In the genomic region with DNA sequence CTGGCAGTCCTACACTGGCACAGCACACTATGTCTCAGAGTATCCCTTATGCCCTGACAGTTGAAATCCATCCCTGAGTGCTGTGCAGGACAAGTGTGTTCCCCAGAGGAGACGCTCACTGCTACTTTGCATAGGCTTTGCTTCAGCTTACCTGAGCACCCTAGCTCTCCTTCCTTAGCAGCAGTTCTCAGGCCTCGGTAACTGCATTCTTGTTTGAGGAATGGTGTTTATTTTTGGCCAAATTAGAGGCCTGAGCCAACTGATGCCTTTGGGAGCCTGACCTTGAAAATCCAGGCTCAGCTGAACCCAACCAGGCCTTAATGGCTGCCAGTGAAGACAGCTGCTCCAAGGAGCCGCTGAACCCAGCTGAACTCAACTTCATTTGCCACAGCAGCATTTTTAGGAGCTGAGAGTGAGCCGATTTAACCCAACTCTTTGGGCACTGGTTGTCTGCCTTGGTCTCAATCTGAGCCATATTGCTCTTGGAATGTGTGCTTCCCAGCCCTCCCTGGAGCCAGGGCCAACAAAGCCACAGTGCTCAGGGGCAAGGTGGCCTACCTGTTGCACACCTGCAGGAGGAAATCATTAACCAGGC, we compare ENCODE assay signal across 8 mouse cellular contexts. TPM values are rescaled to one million over a fixed set of nuclear protein-coding genes. Genes with fewer than 3 reads are reported as not detected.
DNase-seq lines count a peak whose midpoint lies in the region; ATAC-seq and TF ChIP-seq lines count a peak whose summit lies in the region.

No protein-coding gene starts in this region.

- no peak overlapping the region for H3K9ac ChIP-seq in hindbrain, embryonic 11.5 days (ENCODE audit: low read depth, low read length)
- H3K9ac ChIP-seq in neural tube, embryonic 11.5 days (ENCODE audit: low read length), result no peak overlapping the region
- peak overlapping the region; percentile 33; the same call in 1 of the 2 replicates for H3K9ac ChIP-seq in hindbrain, embryonic 16.5 days (ENCODE audit: low read depth, low read length)
- H3K9ac ChIP-seq in stomach, postnatal 0 days (ENCODE audit: low read length), result peak overlapping the region; percentile 38

- H3K4me2 ChIP-seq in hindbrain, embryonic 11.5 days (replicated peaks; ENCODE audit: low read depth, low read length), result no peak overlapping the region
- H3K4me2 ChIP-seq in neural tube, embryonic 11.5 days (ENCODE audit: low read depth), result no peak overlapping the region
- no peak overlapping the region for H3K4me2 ChIP-seq in hindbrain, embryonic 16.5 days (ENCODE audit: low read length)
- H3K4me2 ChIP-seq in stomach, postnatal 0 days (replicated peaks; ENCODE audit: low read depth), result peak overlapping the region; percentile 98

- no peaks in the 10 kb centered on the region for H3K9me3 ChIP-seq in hindbrain, embryonic 11.5 days (ENCODE audit: control insufficient read depth, low read length)
- no peaks in the 10 kb centered on the region for H3K9me3 ChIP-seq in hindbrain, embryonic 10.5 days
- H3K9me3 ChIP-seq in neural tube, embryonic 11.5 days (ENCODE audit: control insufficient read depth, low read length), result no peaks in the 10 kb centered on the region
- no peaks in the 10 kb centered on the region for H3K9me3 ChIP-seq in hindbrain, embryonic 16.5 days (ENCODE audit: control insufficient read depth, low read length)
- no peaks in the 10 kb centered on the region for H3K9me3 ChIP-seq in stomach, postnatal 0 days (ENCODE audit: control insufficient read depth, low read length)

- no peaks in the 10 kb centered on the region for H3K4me1 ChIP-seq in hindbrain, embryonic 11.5 days (replicated peaks; ENCODE audit: control insufficient read depth, insufficient read depth, low read length)
- H3K4me1 ChIP-seq in hindbrain, embryonic 10.5 days (replicated peaks), result peaks cover 35% of the 10 kb centered on the region
- H3K4me1 ChIP-seq in neural tube, embryonic 11.5 days (ENCODE audit: control insufficient read depth, insufficient read depth, low read length), result peaks cover 4% of the 10 kb centered on the region; the same call in 1 of the 2 replicates
- H3K4me1 ChIP-seq in hindbrain, embryonic 16.5 days (ENCODE audit: control insufficient read depth, insufficient read depth, low read depth, low read length), result peaks cover 20% of the 10 kb centered on the region
- peaks cover 4% of the 10 kb centered on the region; the same call in 1 of the 2 replicates for H3K4me1 ChIP-seq in stomach, postnatal 0 days (replicated peaks; ENCODE audit: control insufficient read depth, insufficient read depth)

- no peak for TF ChIP-seq CTCF in stomach, postnatal 0 days (IDR thresholded peaks at IDR 0.05; ENCODE audit: low read depth)

- no peak for ATAC-seq in hindbrain, embryonic 11.5 days (ENCODE audit: low FRiP score)
- no peak for ATAC-seq in neural tube, embryonic 11.5 days (ENCODE audit: insufficient read depth, low FRiP score, low TSS enrichment)
- no peak for ATAC-seq in hindbrain, embryonic 16.5 days
- no peak for ATAC-seq in stomach, postnatal 0 days (ENCODE audit: low FRiP score, low TSS enrichment)

- peaks cover 10% of the 10 kb centered on the region; the same call in 1 of the 2 replicates for H3K36me3 ChIP-seq in hindbrain, embryonic 11.5 days (ENCODE audit: control insufficient read depth, insufficient read depth, low read length)
- peaks cover 74% of the 10 kb centered on the region for H3K36me3 ChIP-seq in hindbrain, embryonic 10.5 days
- H3K36me3 ChIP-seq in neural tube, embryonic 11.5 days (ENCODE audit: control insufficient read depth, insufficient read depth, low read length), result peaks cover 10% of the 10 kb centered on the region
- peaks cover 16% of the 10 kb centered on the region for H3K36me3 ChIP-seq in hindbrain, embryonic 16.5 days (ENCODE audit: control insufficient read depth, insufficient read depth, low read length)
- H3K36me3 ChIP-seq in stomach, postnatal 0 days (ENCODE audit: control insufficient read depth, insufficient read depth, low read length), result peaks cover 20% of the 10 kb centered on the region

- no peak overlapping the region for H3K4me3 ChIP-seq in hindbrain, embryonic 11.5 days (ENCODE audit: low read depth, low read length)
- no peak overlapping the region for H3K4me3 ChIP-seq in hindbrain, embryonic 10.5 days
- no peak overlapping the region for H3K4me3 ChIP-seq in neural tube, embryonic 11.5 days (ENCODE audit: low read depth, low read length)
- H3K4me3 ChIP-seq in hindbrain, embryonic 16.5 days (ENCODE audit: low read length), result no peak overlapping the region
- H3K4me3 ChIP-seq in stomach, postnatal 0 days (ENCODE audit: low read depth, low read length), result peak overlapping the region; percentile 66

- H3K27me3 ChIP-seq in hindbrain, embryonic 11.5 days (ENCODE audit: control insufficient read depth, insufficient read depth, low read length), result no peaks in the 10 kb centered on the region
- no peaks in the 10 kb centered on the region for H3K27me3 ChIP-seq in hindbrain, embryonic 10.5 days (ENCODE audit: insufficient read depth, poor library complexity, severe bottlenecking)
- H3K27me3 ChIP-seq in neural tube, embryonic 11.5 days (ENCODE audit: control insufficient read depth, insufficient read depth, low read length), result no peaks in the 10 kb centered on the region
- no peaks in the 10 kb centered on the region for H3K27me3 ChIP-seq in hindbrain, embryonic 16.5 days (replicated peaks; ENCODE audit: control insufficient read depth, insufficient read depth, low read length)
- no peaks in the 10 kb centered on the region for H3K27me3 ChIP-seq in stomach, postnatal 0 days (ENCODE audit: control insufficient read depth, insufficient read depth, low read length)

- H3K27ac ChIP-seq in hindbrain, embryonic 11.5 days (ENCODE audit: low read depth, low read length), result peak overlapping the region; percentile 39; the same call in 1 of the 2 replicates
- H3K27ac ChIP-seq in hindbrain, embryonic 10.5 days, result no peak overlapping the region
- no peak overlapping the region for H3K27ac ChIP-seq in neural tube, embryonic 11.5 days (ENCODE audit: low read depth, low read length)
- no peak overlapping the region for H3K27ac ChIP-seq in hindbrain, embryonic 16.5 days (ENCODE audit: low read depth, low read length)
- H3K27ac ChIP-seq in stomach, postnatal 0 days (replicated peaks), result peak overlapping the region; percentile 98

- TF ChIP-seq EP300 in stomach, postnatal 0 days (optimal IDR thresholded peaks at IDR 0.05), result no peak

- WGBS in hindbrain, embryonic 11.5 days, result 83% methylated on average over 4 of the region's 4 CpGs
- WGBS in hindbrain, embryonic 10.5 days, result 87% methylated on average over 4 of the region's 4 CpGs
- WGBS in neural tube, embryonic 11.5 days, result 80% methylated on average over 4 of the region's 4 CpGs
- 84% methylated on average over 4 of the region's 4 CpGs for whole genome bisulfite sequencing in hindbrain, embryonic 16.5 days
- 59% methylated on average over 4 of the region's 4 CpGs for WGBS in stomach, postnatal 0 days

- DNase-seq in hindbrain, embryonic 11.5 days (ENCODE audit: low spot score), result no peak
- no peak for DNase-seq in hindbrain, embryonic 10.5 days (ENCODE audit: low spot score)
- peak; percentile 12 for DNase-seq in neural tube, embryonic 11.5 days (ENCODE audit: low spot score)
- no peak for DNase-seq in neural tube, embryonic 10.5 days (ENCODE audit: extremely low spot score, low spot score)
- no peak for DNase-seq in stomach, postnatal 0 days (ENCODE audit: low spot score)
- DNase-seq in right cerebral cortex, postnatal 4 days, result no peak
- DNase-seq in left cerebral cortex, adult 9 months (ENCODE audit: low spot score in 2 of 2), result no peak

RNA-seq across cellular contexts. Expression of a gene that starts 0.6 kb away (rescaled TPM):
- 2.0 and 2.7 TPM in 2 replicates for polyA plus RNA-seq in hindbrain, embryonic 11.5 days (2014; fragmentation: Nextera tagmentation; extraction: Ambion mirVana)
- polyA plus RNA-seq in hindbrain, embryonic 10.5 days (2016; fragmentation: Nextera tagmentation; extraction: Ambion mirVana), result 1.5 and 1.6 TPM in 2 replicates
- polyA plus RNA-seq in neural tube, embryonic 11.5 days (2014; fragmentation: Nextera tagmentation; extraction: Ambion mirVana), result 2.8 and 3.0 TPM in 2 replicates
- polyA plus RNA-seq in hindbrain, embryonic 16.5 days (2015; fragmentation: Nextera tagmentation; extraction: Ambion mirVana), result 0.89 and 1.2 TPM in 2 replicates
- 30.8 and 33.8 TPM in 2 replicates for polyA plus RNA-seq in stomach, postnatal 0 days (2015; fragmentation: Nextera tagmentation; extraction: Ambion mirVana)

Comparison
In these comparisons a context has a peak if more than half of its experiments do, and no peak if none do; other contexts are left out.
1. H3K27ac ChIP-seq: peak in hindbrain, embryonic 11.5 days (single experiment) and stomach, postnatal 0 days (single experiment); none in hindbrain, embryonic 10.5 days (single experiment), neural tube, embryonic 11.5 days (single experiment) and hindbrain, embryonic 16.5 days (single experiment).
2. H3K9ac ChIP-seq: peak in hindbrain, embryonic 16.5 days (single experiment) and stomach, postnatal 0 days (single experiment); none in hindbrain, embryonic 11.5 days (single experiment) and neural tube, embryonic 11.5 days (single experiment).